Mouse (Mus musculus) intestine, embryonic 16.5 days (tissue): ENCODE data around the gene Fcho1. TPM values are rescaled to one million over a fixed set of nuclear protein-coding genes. Genes with fewer than 3 reads are reported as not detected.

Experiments used
- ATAC-seq: fragments of 200-750 bp; cut with Nextera tagmentation; 2 replicates; pipeline ENCODE4 v1.8.0; 2017; ENCODE audit warnings: moderate TSS enrichment, moderate library complexity
- H3K27ac ChIP-seq: fragments of 300-500 bp; sonication (generic); 2 replicates; pipeline ENCODE4 v1.5.1; 2014; ENCODE audit warnings: mild to moderate bottlenecking, low read length
- H3K27me3 ChIP-seq: fragments of 300-500 bp; sonication (generic); replicated peaks from 2 replicates; pipeline ENCODE4 v1.6.1; 2014; ENCODE audit warnings: low read length, control low read depth, mixed read lengths; ENCODE audit not compliant: control insufficient read depth, insufficient read depth
- H3K36me3 ChIP-seq: fragments of 300-500 bp; sonication (generic); 2 replicates; pipeline ENCODE4 v1.6.1; 2014; ENCODE audit warnings: low read length, control low read depth; ENCODE audit not compliant: control insufficient read depth, insufficient read depth
- H3K4me1 ChIP-seq: fragments of 300-500 bp; sonication (generic); 2 replicates; pipeline ENCODE4 v1.6.1; 2014; ENCODE audit warnings: low read length, control low read depth, mixed read lengths; ENCODE audit not compliant: control insufficient read depth, insufficient read depth
- H3K4me2 ChIP-seq: fragments of 300-500 bp; sonication (generic); 2 replicates; pipeline ENCODE4 v1.6.1; 2014; ENCODE audit warnings: low read depth, low read length, control low read depth
- H3K4me3 ChIP-seq: fragments of 300-500 bp; sonication (generic); 2 replicates; pipeline ENCODE4 v1.5.1; 2014; ENCODE audit warnings: mild to moderate bottlenecking, low read length
- H3K9ac ChIP-seq: fragments of 300-500 bp; sonication (generic); 2 replicates; pipeline ENCODE4 v1.6.1; 2014; ENCODE audit warnings: low read depth, low read length
- H3K9me3 ChIP-seq: fragments of 300-500 bp; sonication (generic); 2 replicates; pipeline ENCODE4 v1.6.1; 2016; ENCODE audit warnings: low read length, control low read depth; ENCODE audit not compliant: control insufficient read depth
- WGBS: fragments of 180-500 bp; shearing (Covaris S2); extraction: QIAGEN DNeasy Blood & Tissue Kit; methylation state at CpG from one replicate; pipeline ENCODE4 v1.1.7; 2014; 5-methylcytosine and 5-hydroxymethylcytosine counted together
- polyA plus RNA-seq: library from polyadenylated mRNA; unstranded; fragments of >200 nt; fragmentation: Nextera tagmentation; extraction: Ambion mirVana; gene quantifications from 2 replicates; pipeline ENCODE4 v1.2.1, GENCODE M21; 2015

The Fcho1 gene
- polyA plus RNA-seq, 1 experiment from 2014 or later, result 5.0 TPM

DNA sequence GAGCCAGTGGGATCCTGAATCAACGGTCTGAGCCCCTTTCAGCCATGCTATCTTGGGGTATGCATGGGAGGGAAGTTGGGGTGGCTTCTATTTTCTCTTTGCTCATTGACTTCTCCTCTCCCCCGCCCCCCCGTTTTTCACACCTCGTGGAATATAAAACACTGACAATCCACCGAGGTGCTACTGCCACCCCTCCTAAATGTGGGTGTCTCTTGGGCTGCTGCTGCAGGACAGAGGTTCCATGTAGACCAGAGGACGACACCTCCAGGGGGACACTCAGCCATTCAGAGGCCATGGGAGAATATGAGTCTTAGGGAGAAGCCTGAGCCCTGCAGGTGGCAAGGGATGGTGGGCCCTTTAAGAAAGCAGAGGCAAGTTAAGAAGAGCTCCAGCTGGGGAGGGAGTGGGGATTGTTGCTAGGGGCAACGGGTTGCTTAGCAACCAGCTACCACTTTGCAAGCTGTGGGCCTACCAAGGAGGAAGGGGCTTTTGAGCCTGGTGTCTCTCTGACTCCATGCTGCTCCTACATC, 5.5 kb downstream of the Fcho1 start:
- WGBS, result 42% methylated on average over 7 of the region's 7 CpGs
- no peak overlapping the region for H3K9ac ChIP-seq
- no peak overlapping the region for H3K4me3 ChIP-seq
- H3K27ac ChIP-seq, result no peak overlapping the region
- no peaks in the 10 kb centered on the region for H3K36me3 ChIP-seq
- no peak for ATAC-seq
- no peaks in the 10 kb centered on the region for H3K27me3 ChIP-seq
- no peaks in the 10 kb centered on the region for H3K9me3 ChIP-seq
- H3K4me2 ChIP-seq, result no peak overlapping the region
- H3K4me1 ChIP-seq, result peaks cover 3% of the 10 kb centered on the region; the same call in 1 of the 2 replicates

GRCm38 (mm10) chr8:71719218-71719617, 6.3 kb downstream of the Fcho1 start:
- Histone ChIP-seq H3K9me3 (no peaks in the 10 kb centered on the region), H3K27me3 (no peaks in the 10 kb centered on the region), H3K4me1 (no peaks in the 10 kb centered on the region), H3K9ac (no peak overlapping the region), H3K4me3 (no peak overlapping the region), H3K36me3 (no peaks in the 10 kb centered on the region), H3K27ac (no peak overlapping the region), H3K4me2 (no peak overlapping the region)
- WGBS, result 67% methylated on average over 4 of the region's 4 CpGs
- ATAC-seq, result no peak

- Histone ChIP-seq H3K4me2 (no peak overlapping the region), H3K27me3 (no peaks in the 10 kb centered on the region), H3K36me3 (no peaks in the 10 kb centered on the region), H3K27ac (no peak overlapping the region), H3K4me1 (no peaks in the 10 kb centered on the region), H3K4me3 (no peak overlapping the region), H3K9ac (no peak overlapping the region), H3K9me3 (no peaks in the 10 kb centered on the region)
- ATAC-seq, result no peak
- WGBS, result 40% methylated on average over 3 of the region's 3 CpGs
These were observed 7.3 kb downstream of the Fcho1 start for GRCm38 (mm10) chr8:71718252-71718651.

GRCm38 (mm10) chr8:71717096-71717495, 8.4 kb downstream of the Fcho1 start:
- no peak overlapping the region for H3K9ac ChIP-seq
- no peaks in the 10 kb centered on the region for H3K27me3 ChIP-seq
- ATAC-seq, result no peak
- no peaks in the 10 kb centered on the region for H3K36me3 ChIP-seq
- 75% methylated on average over 12 of the region's 12 CpGs for WGBS
- H3K9me3 ChIP-seq, result no peaks in the 10 kb centered on the region
- no peak overlapping the region for H3K27ac ChIP-seq
- H3K4me1 ChIP-seq, result no peaks in the 10 kb centered on the region
- H3K4me2 ChIP-seq, result no peak overlapping the region
- H3K4me3 ChIP-seq, result no peak overlapping the region

DNA sequence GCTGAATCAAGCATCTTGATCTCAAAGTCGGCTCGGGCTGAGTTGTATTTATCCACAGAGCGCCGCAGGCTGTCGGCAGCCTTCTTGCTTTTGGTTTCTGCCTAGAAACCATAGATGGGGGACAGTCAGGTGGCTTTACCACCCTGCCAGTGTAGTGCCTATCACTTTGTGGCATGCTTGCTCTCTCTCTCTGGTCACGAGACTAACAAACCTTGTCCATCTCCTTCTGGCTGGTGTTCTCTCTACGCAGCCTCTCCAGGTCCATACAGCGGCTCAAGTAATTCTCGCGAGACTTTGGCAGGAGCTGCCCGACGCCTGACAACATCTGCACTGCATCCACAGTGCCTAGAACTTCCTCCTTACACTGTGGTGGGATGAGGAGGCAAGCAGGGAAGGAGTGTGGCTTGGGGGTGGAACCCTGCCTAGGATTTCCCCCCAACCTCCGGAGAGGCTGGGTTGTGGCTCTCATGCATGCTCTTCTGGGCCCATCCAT, 8.9 kb downstream of the Fcho1 start:
- H3K27ac ChIP-seq, result no peak overlapping the region
- H3K9me3 ChIP-seq, result no peaks in the 10 kb centered on the region
- WGBS, result 83% methylated on average over 13 of the region's 13 CpGs
- no peak overlapping the region for H3K4me2 ChIP-seq
- H3K9ac ChIP-seq, result no peak overlapping the region
- H3K4me3 ChIP-seq, result no peak overlapping the region
- H3K27me3 ChIP-seq, result no peaks in the 10 kb centered on the region
- H3K4me1 ChIP-seq, result no peaks in the 10 kb centered on the region
- ATAC-seq, result no peak
- no peaks in the 10 kb centered on the region for H3K36me3 ChIP-seq

DNA sequence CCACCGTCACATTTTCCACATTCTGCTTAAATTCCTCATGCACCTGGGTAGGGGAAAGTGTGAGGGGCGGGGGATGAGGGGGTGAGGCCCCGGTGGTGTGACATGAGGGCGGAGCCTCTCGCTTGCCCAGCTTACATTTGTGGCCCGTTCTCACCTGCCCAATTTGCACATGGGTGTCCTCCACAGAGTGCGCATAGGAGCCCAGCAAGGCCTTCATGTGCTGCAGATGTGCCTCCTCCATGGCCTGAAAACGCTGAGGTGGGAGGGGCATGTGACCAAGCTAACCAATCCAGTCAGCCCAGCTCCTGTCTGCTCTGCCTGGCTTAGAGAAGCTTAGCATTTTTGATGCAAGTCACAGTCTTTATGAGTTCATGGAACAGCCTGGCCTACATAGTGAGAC, 10.0 kb downstream of the Fcho1 start:
- no peaks in the 10 kb centered on the region for H3K36me3 ChIP-seq
- H3K9ac ChIP-seq, result no peak overlapping the region
- H3K9me3 ChIP-seq, result no peaks in the 10 kb centered on the region
- H3K4me2 ChIP-seq, result no peak overlapping the region
- H3K4me1 ChIP-seq, result no peaks in the 10 kb centered on the region
- 38% methylated on average over 8 of the region's 8 CpGs for WGBS
- no peak overlapping the region for H3K27ac ChIP-seq
- H3K4me3 ChIP-seq, result no peak overlapping the region
- H3K27me3 ChIP-seq, result no peaks in the 10 kb centered on the region
- ATAC-seq, result no peak

GRCm38 (mm10) chr8:71711574-71711973, 13.9 kb downstream of the Fcho1 start:
- Histone ChIP-seq H3K9me3 (no peaks in the 10 kb centered on the region), H3K9ac (no peak overlapping the region), H3K4me1 (no peaks in the 10 kb centered on the region), H3K27ac (no peak overlapping the region), H3K36me3 (no peaks in the 10 kb centered on the region), H3K4me2 (no peak overlapping the region), H3K27me3 (no peaks in the 10 kb centered on the region), H3K4me3 (no peak overlapping the region)
- no peak for ATAC-seq
- WGBS, result 80% methylated on average over 2 of the region's 2 CpGs

DNA sequence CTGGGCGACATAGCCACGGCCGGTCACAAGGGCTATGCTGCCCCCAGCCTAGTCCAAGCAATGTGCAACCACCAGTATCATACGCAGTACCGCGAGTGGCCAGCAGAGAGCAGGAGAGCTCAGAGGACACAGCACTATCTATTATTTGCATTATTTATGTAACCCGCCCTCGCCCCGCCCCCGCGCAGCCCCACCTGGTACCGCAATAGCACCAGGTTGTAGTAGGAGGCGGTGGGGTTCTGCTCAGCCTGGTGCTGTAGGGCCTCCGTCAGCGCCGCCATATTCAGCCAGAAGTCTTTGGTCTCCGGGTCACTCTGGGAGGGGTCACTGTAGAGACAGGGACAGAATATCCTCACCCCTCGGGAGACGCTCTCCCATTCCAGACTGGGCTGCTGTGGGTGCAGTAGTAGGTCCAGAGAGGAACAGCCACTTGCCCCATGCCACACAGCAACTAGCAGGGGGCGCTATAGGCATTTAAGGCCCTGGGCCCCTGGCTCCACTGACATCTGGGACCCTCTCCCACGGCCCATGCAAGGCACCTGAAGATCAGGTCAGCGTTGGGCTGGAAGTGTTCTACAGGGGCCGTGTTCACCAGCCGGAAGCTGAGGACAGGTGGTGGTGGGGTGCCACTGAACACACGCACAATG, 15.6 kb downstream of the Fcho1 start:
- H3K27me3 ChIP-seq, result no peaks in the 10 kb centered on the region
- ATAC-seq, result peak; percentile 79
- no peaks in the 10 kb centered on the region for H3K9me3 ChIP-seq
- no peak overlapping the region for H3K27ac ChIP-seq
- H3K4me1 ChIP-seq, result no peaks in the 10 kb centered on the region
- 23% methylated on average over 25 of the region's 25 CpGs for WGBS
- H3K4me2 ChIP-seq, result peak overlapping the region; percentile 43
- peak overlapping the region; percentile 27 for H3K4me3 ChIP-seq
- H3K9ac ChIP-seq, result no peak overlapping the region
- H3K36me3 ChIP-seq, result no peaks in the 10 kb centered on the region

DNA sequence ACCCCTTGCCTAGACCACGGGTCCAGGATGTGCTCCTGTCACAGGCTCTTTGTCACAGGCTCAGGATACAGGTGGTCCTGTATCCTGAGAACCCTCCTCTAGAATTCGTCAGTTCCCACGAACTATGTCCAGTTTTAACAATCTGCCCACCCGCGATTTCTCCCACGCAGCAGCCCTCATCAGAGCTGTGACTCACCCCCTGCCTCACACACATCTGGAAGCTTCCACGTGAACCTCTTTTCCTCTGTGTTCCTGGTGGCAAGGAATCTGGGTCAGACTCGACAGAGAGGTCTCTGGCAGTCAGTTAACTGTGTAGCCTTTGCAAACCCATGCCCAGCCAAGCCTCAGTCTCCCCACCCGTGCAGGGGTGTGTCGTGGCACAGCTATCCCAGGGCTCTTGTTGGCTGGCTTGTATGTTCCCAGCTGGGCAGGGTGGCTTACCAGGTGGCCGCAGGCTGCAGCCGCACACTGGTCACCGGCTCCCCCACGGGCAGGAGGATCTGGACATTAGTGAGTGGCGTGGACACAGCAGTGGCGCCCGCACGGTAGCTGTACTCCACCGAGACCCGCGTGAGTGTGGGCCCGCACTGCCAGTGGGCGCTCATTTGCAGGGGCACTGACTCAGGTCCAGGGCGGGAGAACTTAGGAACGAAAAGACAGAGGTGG, 16.2 kb downstream of the Fcho1 start:
- peak; percentile 44 for ATAC-seq
- Histone ChIP-seq H3K36me3 (no peaks in the 10 kb centered on the region), H3K9me3 (no peaks in the 10 kb centered on the region), H3K9ac (no peak overlapping the region), H3K4me3 (no peak overlapping the region), H3K4me2 (peak overlapping the region; percentile 43), H3K27me3 (no peaks in the 10 kb centered on the region), H3K4me1 (no peaks in the 10 kb centered on the region), H3K27ac (no peak overlapping the region)
- 45% methylated on average over 25 of the region's 25 CpGs for WGBS
